Mouse (Mus musculus) spleen, postnatal 4 days (tissue): ENCODE data around the gene Ttc14.

Source experiments
- DNase-seq, 2 experiments: peaks; one replicate each; pipeline ENCODE4 v3.0.0; 2022; ENCODE audit warnings: low spot score in 2 of 2

Ttc14 gene

DNA sequence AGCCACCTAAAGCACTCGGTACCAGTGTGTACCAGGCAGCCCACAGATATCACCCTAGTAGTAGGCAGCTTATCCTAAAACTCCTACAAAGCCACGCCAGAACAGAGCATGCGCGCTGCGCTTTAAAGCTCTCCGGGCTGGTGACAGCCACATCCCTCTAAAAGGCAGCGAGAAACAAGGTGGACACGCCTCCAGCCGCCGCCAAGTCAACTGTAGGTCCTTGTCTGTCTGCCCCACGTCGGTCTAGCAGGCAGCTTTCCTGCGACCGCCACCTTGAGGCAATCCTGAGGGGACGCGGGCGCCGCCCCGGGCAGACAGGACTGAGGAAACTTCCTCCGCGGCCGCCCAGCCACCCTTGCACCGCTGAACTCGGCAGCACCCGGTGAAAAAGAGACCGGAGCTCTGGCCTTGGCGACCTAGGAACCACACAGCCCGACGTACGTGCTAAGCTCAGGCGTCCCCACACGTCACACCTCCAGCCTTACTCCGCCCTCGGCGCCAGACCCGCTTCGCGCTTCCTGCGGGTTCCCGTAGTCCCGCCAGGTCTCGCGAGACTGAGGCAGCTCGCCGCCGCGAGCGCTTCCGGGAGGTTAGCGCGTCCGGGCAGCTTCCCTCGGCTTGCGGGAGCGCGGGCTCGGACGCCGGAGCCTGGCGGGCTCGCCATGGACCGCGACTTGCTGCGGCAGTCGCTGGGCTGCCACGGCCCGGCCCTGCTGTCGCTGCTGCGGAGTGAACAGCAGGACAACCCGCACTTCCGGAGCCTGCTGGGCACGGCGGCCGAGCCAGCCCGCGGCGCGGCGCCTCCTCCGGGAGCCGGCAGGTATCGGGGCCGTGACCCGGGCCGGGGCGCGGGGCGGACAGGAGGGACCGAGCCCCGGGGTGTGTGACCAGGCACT is at the start of gene Ttc14:
Gene Ttc14, plus strand, starts transcription at position 216 of the 896 bp plus-strand sequence.
- peak; percentile 96 to 98 for DNase-seq

DNA sequence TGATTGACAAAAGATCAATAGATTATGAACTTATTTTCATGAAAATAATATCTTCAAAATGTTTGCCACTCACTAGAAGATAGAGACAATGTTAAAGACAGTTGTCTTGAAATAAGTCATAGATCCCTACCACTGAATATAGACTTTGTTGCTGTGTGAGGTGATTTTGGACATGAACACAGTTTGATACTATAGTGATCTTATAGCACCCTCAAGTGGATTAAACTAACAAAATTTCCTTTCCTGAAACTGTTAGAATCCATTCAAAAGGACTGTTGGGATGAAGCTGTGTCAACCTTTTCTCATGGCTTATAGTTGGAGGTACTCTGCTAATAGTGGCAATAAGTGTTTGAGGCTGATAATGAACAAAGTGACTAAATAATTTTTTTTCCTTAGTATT is 8.7 kb upstream of the Ttc14 start:
- DNase-seq = no peak

DNA sequence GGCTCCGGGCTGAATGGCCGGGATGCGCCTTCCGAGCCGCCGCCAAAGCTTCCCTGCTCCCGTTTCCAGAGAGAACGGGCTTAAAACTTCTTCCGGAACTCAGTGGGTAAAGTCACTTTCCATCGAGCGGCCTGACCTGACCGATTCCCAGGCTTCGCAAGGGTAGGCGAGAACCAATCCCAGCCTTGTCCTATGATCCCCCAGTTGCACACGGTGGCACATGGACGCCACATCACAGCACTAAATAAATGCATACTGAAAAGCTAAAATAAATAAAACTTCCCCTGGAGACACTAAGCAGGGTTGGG is 835 bp downstream of the Ttc14 start:
- DNase-seq = no peak

DNA sequence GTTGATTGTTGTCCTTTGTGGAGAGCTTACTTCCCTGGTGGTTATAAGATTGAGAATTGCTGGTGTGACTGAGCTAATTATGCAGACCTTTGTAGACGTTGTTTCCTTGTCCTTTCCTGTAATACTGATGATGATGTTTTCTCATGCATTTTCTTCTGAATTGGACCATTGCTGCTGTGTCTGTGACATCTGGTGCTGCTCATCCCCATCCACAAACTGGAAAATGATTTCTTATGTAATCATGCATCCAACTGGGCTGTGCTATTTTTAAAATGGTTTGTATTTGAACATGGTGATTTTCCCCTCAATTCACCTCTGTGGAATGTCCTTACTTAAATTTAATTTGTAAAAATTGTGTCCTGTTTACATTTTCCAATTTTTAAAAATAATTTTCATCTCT is 7.5 kb downstream of the Ttc14 start:
- no peak for DNase-seq

DNA sequence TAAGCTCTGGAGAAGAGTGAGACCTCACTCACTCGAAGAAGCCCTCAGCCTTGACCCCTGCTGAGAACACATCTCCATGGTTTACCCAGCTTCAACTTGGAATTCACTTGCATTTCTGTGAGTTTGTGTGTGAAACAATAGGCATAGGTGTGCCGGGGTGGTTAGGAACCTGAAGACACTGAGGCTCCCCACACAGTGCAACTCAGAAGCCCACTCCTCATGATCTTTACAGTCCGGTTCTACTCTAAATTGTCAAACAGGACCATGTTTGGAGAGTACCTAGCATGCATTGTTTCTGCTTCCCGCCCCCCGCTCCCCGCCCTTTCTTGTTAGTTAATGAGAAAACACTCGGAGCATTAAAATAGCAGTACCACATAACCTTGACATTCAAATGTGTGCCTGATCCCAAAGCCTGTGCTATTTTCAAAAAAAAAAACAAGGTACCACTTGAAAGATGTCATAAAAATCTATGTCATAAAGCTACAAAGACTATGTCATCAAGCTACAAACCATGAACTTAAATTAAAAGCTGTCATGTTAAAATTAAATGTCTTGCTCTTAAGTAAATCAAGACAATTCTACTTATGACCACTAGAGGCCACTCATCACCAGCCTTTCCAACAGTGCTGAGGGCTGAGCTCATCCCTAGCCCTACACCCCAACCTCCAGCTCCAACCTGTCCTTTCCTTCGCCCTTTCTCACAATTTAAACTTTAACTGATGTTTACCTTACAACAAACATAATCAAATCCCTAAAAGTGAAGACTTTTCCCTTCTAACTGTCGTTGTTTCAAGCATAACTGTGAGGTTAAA is 24.7 kb downstream of the Ttc14 start:
- DNase-seq = no peak

DNA sequence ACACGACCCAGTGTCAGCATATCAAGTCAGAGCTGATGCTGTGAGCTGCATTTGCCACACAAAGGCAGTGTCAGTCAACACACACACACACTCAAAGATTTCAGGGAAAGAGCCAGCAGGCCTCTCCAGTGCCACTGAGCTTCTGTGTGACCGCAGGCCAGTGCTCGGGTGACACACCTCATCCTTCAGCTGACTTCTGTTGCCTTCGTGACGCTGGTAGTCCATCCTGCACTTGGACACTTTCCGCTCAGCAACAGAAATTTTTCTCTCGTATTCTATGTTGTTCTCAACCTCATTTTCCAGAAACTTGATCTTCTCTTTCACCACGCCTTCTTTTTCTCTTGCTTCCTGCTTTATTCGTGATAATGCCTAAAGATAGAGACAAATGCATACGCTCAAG is 32.7 kb downstream of the Ttc14 start:
- DNase-seq = no peak

DNA sequence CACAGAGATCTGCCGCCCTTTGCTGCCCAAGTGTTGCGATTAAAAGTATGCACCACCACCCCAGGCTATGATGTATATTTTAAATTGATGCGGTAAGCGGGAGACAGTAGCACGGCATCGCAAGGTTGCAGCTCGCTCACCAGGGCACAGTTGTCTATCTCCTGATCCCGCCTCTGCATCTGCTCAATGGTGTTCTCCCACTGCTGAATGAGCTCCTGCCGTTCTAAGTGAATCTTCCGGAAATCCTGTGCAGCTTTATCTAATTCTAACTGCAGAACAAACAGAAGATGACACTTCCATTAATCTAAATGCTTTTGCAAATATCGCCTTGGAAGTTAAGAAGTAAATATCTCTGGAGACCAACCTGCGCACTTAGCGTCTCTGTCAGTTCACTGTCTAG is 36.9 kb downstream of the Ttc14 start:
- DNase-seq = no peak

DNA sequence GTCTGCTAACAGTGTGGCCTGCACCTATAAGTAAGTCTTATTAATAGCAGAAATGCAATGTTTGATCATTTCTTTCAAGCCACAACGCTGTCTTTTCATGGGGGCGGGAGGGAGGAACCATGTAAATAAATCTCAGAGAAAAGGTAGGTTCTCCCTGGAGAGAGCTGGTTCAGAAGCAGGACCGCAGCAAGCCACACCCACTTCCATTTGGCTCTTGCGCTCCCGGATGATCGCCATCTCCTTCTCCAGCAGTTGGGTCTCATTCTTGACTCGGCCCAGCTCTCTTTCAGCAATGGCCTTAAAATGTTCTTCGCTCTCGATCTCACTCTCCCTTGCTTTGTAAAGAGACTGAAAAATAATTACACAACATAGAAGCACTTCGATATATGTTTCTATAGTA is 39.2 kb downstream of the Ttc14 start:
- no peak for DNase-seq

DNA sequence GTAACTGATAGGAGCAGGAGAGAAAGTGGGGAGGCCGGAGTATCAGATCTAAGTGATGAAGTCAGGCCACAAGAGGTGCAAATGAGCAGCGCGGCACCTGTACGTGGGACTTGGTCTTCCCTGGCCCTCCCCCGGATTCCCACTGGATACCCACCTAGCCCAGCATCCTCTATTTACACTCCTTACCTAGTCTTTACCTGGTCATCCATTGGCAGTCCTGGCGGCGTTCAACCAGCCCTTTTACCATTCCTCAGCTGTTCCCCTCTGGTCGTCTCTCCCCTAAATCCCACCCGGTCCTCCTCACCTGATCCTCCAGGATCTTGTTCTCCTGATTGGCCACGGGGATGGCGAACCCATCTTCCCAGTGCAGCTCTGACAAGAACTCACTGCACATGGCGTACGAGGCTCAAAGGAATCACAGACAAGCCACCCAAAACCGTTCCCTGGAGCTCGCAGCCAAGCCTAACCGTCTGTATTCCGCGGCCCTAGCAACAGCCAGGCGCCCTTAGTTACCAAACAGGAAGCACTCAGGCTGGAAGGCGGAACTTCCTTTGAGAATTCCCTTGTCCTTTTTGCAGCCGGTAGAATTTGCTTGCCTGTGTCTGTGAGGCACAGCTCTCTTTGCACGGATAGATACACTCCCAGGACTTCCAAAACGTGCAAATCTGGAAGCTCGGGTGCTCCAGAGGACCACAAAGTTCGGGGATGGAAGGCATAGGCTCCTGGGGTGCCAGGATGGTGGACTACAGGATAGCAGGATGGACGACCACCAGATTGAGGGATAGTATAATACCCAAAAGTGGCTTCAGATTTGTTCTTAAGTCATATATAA is 44.4 kb downstream of the Ttc14 start, which contains the start of gene Ccdc39:
Gene Ccdc39, minus strand, starts transcription at position 510 of the 832 bp plus-strand sequence.
- peak in 1 of 2 experiments; percentile 22 for DNase-seq

DNA sequence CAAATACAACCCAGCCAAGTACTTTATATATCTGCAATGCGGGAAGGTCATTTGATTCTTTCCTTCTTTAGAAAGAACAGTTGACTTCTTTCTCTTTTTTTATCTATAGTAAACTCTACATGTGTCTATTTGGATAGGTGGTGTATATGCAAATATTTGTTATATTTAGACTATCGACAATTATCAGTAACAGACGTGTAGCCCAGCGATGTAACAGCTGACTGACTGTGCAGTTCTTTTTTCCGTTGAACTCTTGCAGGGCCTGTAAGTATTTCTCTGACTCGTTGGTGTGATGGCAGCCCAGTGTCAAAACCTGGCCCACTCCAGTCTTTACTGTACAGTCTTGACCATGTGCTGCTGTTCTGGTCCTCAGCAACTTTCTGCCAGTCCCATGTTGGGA is 47.0 kb downstream of the Ttc14 start:
- no peak for DNase-seq

DNA sequence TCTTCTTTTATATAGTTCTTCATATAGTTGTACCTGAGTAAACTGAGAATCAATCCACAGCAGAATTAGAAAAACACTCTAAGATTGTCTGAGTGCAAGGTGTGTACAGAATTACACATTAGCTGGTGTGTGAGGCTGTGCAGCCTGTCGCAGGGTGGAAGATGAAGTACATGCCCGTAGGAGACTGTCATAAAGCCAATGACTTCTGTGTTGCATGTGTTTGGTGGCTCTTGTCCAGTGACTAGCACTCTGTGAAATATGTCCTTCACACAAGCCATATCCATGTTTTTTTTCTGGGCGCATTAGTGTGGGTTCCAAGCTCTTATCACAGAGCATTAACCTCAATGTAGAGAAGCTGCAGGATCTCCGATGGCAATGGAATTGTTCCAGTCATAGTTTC is 51.2 kb downstream of the Ttc14 start:
- no peak for DNase-seq

DNA sequence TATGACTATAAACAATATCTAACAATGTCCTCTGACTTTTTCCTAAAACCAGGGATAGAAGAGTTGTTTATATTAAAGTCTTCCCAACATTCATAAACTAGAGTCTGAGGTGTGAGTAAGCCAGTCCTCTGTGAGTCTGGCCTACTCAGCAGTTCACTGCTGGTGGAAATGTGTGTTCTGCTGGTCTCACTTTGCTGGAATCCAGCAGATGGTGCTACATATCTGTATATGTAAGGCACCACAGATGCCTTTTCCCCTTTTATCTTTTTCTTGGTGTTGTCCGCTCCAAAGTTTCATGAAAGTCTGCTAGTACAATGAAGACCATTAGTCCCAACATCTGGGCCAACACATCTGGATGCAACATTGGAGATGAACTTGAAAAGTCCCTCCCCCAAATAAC is 53.4 kb downstream of the Ttc14 start:
- no peak for DNase-seq

DNA sequence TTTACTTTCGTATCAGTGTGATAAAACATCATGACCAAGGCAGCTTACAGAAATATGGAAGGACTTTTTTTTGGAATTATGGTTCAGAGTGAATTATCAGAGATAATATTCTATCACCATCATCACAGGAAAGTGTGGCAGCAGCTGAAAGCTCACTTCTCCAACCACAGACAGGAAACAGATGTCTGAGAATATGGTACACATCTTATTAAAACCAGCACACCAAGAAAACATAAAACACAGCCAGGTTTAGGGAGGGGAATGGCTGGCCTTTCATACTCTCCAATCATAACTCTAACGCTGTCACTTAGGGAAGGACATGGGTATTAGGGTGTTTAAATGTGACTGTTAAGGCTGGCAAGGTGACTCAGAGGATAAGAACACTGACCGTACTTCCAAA is 59.3 kb downstream of the Ttc14 start:
- DNase-seq = no peak

DNA sequence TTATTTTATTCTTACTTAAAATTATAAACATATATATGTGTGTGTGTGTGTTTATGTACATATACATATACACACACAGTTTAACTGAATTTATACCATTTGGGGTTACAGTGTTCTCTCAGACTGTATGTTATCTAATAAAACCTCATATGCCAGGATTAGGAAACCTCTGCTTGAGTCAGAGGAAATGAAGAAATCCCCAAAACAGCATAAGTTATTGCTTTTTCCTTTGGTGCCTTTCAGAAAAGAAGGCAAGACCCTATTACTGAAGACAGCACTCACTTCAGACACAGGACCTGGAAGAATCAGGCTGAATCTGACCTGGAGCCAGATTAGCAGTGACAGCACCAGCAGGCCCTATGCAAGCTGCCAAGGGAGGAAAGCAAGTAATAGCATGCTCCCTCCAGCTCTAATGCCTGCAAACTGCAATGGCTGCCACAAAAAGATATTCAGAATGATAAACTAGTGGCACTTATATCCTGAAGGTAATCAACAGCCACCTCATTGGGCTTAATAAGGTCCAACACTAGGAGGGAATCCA is 64.4 kb downstream of the Ttc14 start:
- no peak for DNase-seq
